Mouse (Mus musculus) heart, embryonic 13.5 days (tissue): ENCODE results near the gene Cxcl12. TPM values are rescaled to one million over a fixed set of nuclear protein-coding genes. Genes with fewer than 3 reads are reported as not detected.

Experiments used
- ATAC-seq: fragments of 200-750 bp; cut with Nextera tagmentation; 2 replicates; pipeline ENCODE4 v1.8.0; 2017; ENCODE audit warnings: moderate TSS enrichment; ENCODE audit not compliant: insufficient number of reproducible peaks, low FRiP score, low TSS enrichment; ENCODE audit errors: extremely low read depth
- H3K27ac ChIP-seq: fragments of 300-500 bp; sonication (generic); replicated peaks from 2 replicates; pipeline ENCODE4 v1.5.1; 2015; ENCODE audit warnings: moderate library complexity, mild to moderate bottlenecking, inconsistent platforms
- H3K27me3 ChIP-seq: fragments of 300-500 bp; sonication (generic); replicated peaks from 2 replicates; pipeline ENCODE4 v1.6.1; 2015; ENCODE audit warnings: mild to moderate bottlenecking, inconsistent platforms
- H3K36me3 ChIP-seq: fragments of 300-500 bp; sonication (generic); 2 replicates; pipeline ENCODE4 v1.6.1; 2015; ENCODE audit warnings: mild to moderate bottlenecking, inconsistent platforms
- H3K4me1 ChIP-seq: fragments of 300-500 bp; sonication (generic); 2 replicates; pipeline ENCODE4 v1.6.1; 2015; ENCODE audit warnings: inconsistent platforms
- H3K4me2 ChIP-seq: fragments of 300-500 bp; sonication (generic); 2 replicates; pipeline ENCODE4 v1.6.1; 2015; ENCODE audit warnings: inconsistent platforms, mild to moderate bottlenecking, moderate library complexity
- H3K4me3 ChIP-seq: fragments of 300-500 bp; sonication (generic); 2 replicates; pipeline ENCODE4 v1.5.1; 2015; ENCODE audit warnings: moderate library complexity, mild to moderate bottlenecking, inconsistent platforms
- H3K9ac ChIP-seq: fragments of 300-500 bp; sonication (generic); 2 replicates; pipeline ENCODE4 v1.6.1; 2015; ENCODE audit warnings: inconsistent platforms, mild to moderate bottlenecking, moderate library complexity
- H3K9me3 ChIP-seq: fragments of 300-500 bp; sonication (generic); 2 replicates; pipeline ENCODE4 v1.6.1; 2016; ENCODE audit warnings: inconsistent platforms
- WGBS: fragments of 180-500 bp; shearing (Covaris S2); methylation state at CpG from one replicate; pipeline ENCODE4 v1.1.7; 2015; ENCODE audit warnings: mixed read lengths; 5-methylcytosine and 5-hydroxymethylcytosine counted together
- polyA plus RNA-seq: library from polyadenylated mRNA; unstranded; fragments of >200 nt; fragmentation: Nextera tagmentation; extraction: Ambion mirVana; gene quantifications from 2 replicates; pipeline ENCODE4 v1.2.1, GENCODE M21; 2015

Gene Cxcl12
- polyA plus RNA-seq, 1 experiment from 2014 or later, result 188 TPM

DNA sequence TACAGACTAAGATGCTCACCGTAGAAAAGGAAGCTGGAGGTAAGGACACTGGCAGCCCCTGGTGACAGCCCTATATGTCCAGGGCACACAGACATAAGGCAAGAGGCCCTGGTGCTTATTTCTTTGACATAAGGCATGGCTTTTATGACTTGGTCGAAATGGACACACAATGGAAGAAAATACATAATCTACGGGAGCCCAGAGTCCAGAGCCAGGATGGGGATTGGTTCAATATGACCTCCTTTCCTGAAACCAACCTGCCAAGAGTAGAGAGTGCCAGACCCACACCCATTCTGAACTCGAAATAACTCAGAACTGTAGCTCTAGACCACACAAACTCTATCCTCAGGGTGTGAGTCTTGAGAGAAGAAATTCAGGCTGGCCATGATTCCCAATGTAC is 11.5 kb upstream of the Cxcl12 start:
- Histone ChIP-seq H3K4me2 (no peak overlapping the region), H3K4me3 (no peak overlapping the region), H3K9ac (no peak overlapping the region), H3K36me3 (no peaks in the 10 kb centered on the region), H3K27me3 (peaks cover 40% of the 10 kb centered on the region), H3K4me1 (no peaks in the 10 kb centered on the region), H3K9me3 (no peaks in the 10 kb centered on the region), H3K27ac (no peak overlapping the region)
- ATAC-seq, result no peak
- 62% methylated on average over 4 of the region's 4 CpGs for WGBS

DNA sequence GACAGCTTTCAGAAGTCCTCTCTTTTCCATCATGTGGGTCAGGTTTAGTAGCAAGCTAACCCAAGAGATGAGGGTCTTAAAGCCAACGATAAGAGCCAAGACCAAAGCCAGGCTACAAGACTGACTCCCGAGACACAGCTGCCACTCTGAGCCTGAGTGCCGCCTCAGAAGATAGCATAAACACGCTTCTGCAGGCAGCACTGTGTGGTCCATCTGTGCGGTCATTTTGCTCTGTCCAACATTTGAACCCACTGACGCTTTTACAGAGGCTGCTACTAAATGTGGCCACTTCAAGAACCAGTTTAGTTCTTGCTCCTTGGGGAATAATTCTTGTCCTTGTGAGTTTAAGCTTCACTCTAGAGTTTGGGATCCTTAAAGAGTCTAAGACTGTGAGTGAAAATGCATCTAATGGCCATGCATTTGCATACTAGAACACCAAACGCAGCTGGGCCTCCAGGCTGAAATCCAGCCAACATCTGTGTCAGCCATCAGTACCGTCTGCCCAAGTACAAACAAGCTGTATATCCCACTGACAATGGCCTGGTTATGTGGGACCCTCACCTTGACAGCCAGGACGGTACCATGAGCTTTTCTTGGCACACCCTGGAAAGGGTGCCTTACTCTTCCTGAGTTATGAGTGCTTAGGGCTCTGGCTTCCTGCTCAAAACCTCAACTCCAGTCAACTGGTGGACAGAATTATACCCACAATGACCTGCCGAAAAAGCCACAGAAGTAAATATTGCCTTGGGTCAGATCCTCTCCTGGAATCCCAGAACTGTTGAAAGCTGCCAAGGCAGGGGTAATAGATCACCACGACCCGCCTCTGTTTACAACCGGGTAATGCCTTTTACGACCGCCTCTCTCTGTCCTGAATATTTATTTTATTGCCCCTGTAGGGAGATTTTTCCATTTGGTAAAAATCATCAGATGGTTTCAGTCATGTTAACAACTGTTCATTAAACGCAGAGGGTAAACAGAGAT is 8.3 kb upstream of the Cxcl12 start:
- Histone ChIP-seq H3K27me3 (peaks cover 33% of the 10 kb centered on the region), H3K4me2 (no peak overlapping the region), H3K4me3 (no peak overlapping the region), H3K4me1 (no peaks in the 10 kb centered on the region), H3K9ac (no peak overlapping the region), H3K36me3 (no peaks in the 10 kb centered on the region), H3K27ac (no peak overlapping the region), H3K9me3 (no peaks in the 10 kb centered on the region)
- no peak for ATAC-seq
- WGBS, result 66% methylated on average over 16 of the region's 16 CpGs

DNA sequence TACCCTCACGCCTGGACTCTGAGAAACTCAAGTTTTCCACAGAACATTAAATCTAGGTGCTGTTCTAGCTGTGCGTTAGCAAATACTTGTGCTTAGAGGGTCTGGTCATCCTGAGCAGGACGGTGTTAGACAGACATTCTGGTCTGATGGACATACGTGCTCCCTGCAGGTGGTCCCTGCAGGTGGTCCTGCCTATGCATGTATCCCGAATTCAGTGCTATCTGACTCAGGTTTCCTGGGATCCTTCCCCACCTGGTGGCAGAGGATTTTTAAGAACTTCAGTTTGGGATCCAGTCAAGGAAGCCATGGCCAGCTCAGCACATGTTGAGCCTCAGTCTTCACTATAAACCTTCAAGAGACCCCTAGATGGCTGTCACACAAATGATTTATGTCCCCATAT is 4.8 kb upstream of the Cxcl12 start:
- Histone ChIP-seq H3K4me3 (no peak overlapping the region), H3K27ac (no peak overlapping the region), H3K4me1 (peaks cover 16% of the 10 kb centered on the region), H3K9me3 (no peaks in the 10 kb centered on the region), H3K9ac (no peak overlapping the region), H3K36me3 (no peaks in the 10 kb centered on the region), H3K27me3 (peaks cover 52% of the 10 kb centered on the region), H3K4me2 (no peak overlapping the region)
- no peak for ATAC-seq
- 62% methylated on average over 5 of the region's 5 CpGs for WGBS

DNA sequence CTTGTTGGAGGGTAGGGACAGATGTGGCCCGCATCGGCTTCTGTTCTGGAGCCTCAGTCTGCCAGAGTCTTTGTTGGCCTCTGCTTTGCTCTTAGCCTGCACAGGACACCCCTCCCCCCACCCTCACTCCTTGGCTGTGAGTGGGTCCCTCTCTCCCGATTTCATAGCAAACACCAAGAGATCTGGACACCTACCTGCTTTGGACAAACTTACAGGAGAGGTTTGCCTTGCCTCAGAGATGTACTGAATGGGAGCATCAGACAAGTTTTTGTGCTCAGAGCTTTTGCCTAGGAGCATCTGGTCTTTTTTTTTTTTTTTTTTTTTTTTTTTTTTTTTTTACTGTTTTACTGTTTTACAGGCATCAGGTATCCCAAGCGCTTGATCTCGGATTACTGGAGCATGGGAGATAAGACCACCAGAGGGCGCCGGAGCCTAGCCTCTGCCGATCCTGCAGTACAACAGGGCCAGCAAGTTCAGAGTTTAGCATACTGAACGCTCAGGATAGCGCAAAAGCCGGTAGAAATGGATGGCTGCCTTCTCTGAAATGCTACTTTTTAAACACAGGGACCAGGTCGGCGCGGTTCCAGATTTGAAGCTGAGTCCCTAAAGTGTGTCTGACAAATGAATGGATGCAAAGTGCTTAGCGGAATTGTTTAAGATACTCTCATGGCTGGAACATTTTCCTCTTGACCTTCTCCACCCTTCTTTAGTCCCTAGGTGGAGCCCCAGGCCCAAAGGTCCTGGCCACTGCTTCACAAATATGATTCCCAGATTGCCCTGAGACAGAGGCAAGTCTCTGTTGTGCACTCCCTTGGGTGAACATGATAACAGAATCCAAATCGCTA is 1.5 kb upstream of the Cxcl12 start:
- no peak overlapping the region for H3K27ac ChIP-seq
- H3K4me1 ChIP-seq, result peaks cover 39% of the 10 kb centered on the region
- peaks cover 67% of the 10 kb centered on the region for H3K27me3 ChIP-seq
- H3K9me3 ChIP-seq, result no peaks in the 10 kb centered on the region
- WGBS, result 3% methylated on average over 16 of the region's 16 CpGs
- H3K4me3 ChIP-seq, result peak overlapping the region; percentile 83
- no peak overlapping the region for H3K9ac ChIP-seq
- peaks cover 5% of the 10 kb centered on the region; the same call in 1 of the 2 replicates for H3K36me3 ChIP-seq
- no peak for ATAC-seq
- H3K4me2 ChIP-seq, result peak overlapping the region; percentile 91

DNA sequence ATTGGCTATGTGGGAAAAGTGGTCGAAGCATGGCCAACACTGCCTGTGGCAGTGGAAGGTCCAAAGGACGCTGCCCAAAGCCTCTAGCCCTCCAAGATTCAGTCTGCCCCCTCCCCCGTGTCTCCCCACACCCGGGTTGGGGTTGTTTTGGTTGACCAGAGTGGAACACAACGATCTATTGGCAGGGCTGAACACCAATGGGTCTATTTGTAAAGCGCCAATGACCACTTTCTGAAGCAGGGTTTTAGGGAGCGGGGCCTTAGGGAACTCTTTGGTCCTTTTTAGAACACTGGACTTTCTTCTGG is 957 bp upstream of the Cxcl12 start:
- Histone ChIP-seq H3K36me3 (peaks cover 10% of the 10 kb centered on the region), H3K27ac (no peak overlapping the region), H3K27me3 (peaks cover 67% of the 10 kb centered on the region), H3K4me1 (peaks cover 39% of the 10 kb centered on the region), H3K9ac (no peak overlapping the region), H3K4me3 (peak overlapping the region; percentile 83), H3K9me3 (no peaks in the 10 kb centered on the region), H3K4me2 (peak overlapping the region; percentile 91)
- no peak for ATAC-seq
- 15% methylated on average over 7 of the region's 7 CpGs for WGBS

DNA sequence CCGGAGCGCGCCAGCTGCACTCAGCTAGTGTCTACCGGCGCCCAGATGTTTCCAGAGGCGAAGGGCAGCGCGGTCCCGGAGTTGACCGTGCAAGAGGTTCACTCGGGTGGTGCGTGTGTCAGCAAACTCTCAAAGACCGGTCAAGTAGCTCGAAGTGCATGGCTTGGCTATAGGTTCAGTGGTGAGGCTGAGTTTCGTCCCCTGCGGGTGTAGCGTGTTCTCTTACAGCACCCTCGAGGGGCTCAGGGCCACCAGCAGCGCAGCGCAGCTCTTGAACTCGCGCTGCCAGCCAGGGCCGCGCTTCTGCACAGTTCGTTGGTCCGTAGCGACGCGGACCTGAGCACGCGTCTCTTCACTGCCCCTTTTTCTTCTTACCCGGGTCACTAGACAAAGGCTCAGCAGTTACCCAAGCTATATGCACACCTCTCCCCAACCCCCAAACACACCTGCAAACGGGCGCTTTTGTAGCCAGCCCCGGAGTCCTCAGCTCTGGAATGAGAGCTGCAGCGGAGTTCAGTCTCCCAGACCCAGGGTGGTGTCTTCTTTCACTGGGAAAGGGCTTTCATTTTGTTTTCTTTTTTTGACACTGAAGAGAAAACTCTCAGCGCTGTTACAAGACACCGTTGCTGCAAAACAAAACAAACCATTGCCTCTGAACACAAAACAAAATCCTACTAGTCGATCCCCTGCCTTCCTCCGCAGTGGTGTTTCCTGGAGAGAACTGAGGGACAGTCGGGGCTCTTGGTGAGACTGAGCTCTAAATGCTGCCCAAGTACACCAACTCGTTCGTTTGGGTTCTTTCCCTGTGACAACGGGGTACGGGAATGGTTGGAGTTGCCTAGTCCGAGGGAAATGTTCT is 945 bp downstream of the Cxcl12 start:
- H3K4me3 ChIP-seq, result peak overlapping the region; percentile 83
- peaks cover 49% of the 10 kb centered on the region for H3K4me1 ChIP-seq
- H3K36me3 ChIP-seq, result peaks cover 24% of the 10 kb centered on the region
- WGBS, result under 1% methylated on average over 46 of the region's 46 CpGs
- no peak; the same call in 1 of the 2 replicates for ATAC-seq
- H3K27me3 ChIP-seq, result peaks cover 65% of the 10 kb centered on the region
- H3K27ac ChIP-seq, result peak overlapping the region; percentile 70
- peak overlapping the region; percentile 91 for H3K9ac ChIP-seq
- H3K9me3 ChIP-seq, result no peaks in the 10 kb centered on the region
- H3K4me2 ChIP-seq, result peak overlapping the region; percentile 91

DNA sequence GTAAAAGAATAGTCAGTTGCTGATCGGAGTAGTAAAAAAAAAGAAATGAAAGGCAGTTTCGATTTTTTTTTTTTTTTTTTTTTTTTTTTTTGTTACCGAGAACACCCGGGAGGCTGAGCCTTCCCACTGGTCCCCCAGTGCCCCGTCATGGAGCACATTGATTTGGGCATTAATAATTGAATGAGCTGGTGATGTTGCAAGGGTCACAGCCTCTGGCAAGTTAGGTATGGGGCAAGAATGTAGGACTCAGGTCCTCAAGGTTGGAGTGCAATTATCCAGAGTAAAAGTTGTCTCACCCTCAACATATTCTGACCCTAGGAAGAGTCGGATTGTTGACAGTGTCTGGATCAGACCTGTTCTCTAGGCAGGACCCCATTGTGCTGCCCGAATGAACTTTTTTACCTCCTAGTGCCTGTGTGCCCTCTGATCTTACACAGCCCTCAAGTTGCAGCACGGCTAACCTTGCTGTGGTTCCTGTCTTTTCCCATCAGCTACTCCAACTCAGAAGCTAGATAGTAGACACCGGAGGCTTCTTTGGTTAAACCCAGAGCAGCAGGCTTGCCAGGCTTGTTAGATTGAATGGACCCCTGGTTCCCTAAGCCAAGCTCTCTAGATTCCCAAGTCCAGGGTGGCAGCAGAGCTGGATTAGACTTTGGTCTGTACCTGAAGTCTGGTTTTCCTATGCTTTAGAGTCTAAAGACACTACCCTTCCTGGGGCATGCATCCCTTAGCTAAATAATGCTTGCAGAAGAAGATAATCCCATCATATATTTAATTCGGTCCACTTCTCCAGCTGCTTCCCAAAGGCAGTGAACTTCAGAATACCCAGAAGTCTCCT is 1.8 kb downstream of the Cxcl12 start:
- ATAC-seq, result no peak
- WGBS, result 26% methylated on average over 10 of the region's 10 CpGs
- no peaks in the 10 kb centered on the region for H3K9me3 ChIP-seq
- H3K4me1 ChIP-seq, result peaks cover 49% of the 10 kb centered on the region
- H3K27ac ChIP-seq, result no peak overlapping the region
- peaks cover 69% of the 10 kb centered on the region for H3K27me3 ChIP-seq
- H3K4me3 ChIP-seq, result peak overlapping the region; percentile 83
- peak overlapping the region; percentile 91 for H3K4me2 ChIP-seq
- peak overlapping the region; percentile 91 for H3K9ac ChIP-seq
- H3K36me3 ChIP-seq, result peaks cover 28% of the 10 kb centered on the region

DNA sequence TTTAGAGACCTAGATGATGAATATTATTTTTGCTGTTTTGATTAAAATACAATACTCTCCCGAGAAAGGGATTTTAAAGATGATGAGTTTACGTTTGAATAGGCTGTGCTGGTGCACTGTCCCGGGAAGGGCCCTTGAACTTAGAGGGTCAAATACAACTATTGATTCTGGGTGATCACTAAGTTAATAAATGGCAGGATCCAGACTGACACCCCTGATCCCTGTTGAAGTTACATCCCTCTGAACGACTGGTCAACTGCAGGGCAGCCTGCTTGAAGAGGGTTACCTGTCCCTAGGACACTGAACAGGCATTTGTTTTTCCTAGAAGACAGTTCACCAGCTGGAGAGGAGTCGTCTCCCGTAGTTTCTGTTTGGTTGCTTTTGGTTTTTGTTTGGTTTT is 4.0 kb downstream of the Cxcl12 start:
- Histone ChIP-seq H3K4me1 (peaks cover 42% of the 10 kb centered on the region), H3K27me3 (peaks cover 66% of the 10 kb centered on the region), H3K27ac (no peak overlapping the region), H3K36me3 (peaks cover 48% of the 10 kb centered on the region), H3K4me3 (peak overlapping the region; percentile 15; the same call in 1 of the 2 replicates), H3K9ac (no peak overlapping the region), H3K9me3 (no peaks in the 10 kb centered on the region), H3K4me2 (peak overlapping the region; percentile 91; the same call in 1 of the 2 replicates)
- WGBS, result 77% methylated on average over 6 of the region's 6 CpGs
- no peak for ATAC-seq

DNA sequence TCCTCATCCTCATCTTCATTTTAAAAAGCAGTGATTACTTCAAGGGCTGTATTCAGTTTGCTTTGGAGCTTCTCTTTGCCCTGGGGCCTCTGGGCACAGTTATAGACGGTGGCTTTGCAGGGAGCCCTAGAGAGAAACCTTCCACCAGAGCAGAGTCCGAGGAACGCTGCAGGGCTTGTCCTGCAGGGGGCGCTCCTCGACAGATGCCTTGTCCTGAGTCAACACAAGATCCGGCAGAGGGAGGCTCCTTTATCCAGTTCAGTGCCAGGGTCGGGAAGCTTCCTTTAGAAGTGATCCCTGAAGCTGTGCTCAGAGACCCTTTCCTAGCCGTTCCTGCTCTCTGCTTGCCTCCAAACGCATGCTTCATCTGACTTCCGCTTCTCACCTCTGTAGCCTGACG is 5.5 kb downstream of the Cxcl12 start:
- Histone ChIP-seq H3K27ac (no peak overlapping the region), H3K27me3 (peaks cover 67% of the 10 kb centered on the region), H3K4me1 (peaks cover 32% of the 10 kb centered on the region), H3K9ac (no peak overlapping the region), H3K9me3 (no peaks in the 10 kb centered on the region), H3K4me3 (no peak overlapping the region), H3K36me3 (peaks cover 63% of the 10 kb centered on the region), H3K4me2 (peak overlapping the region; percentile 24; the same call in 1 of the 2 replicates)
- ATAC-seq, result no peak; the same call in 1 of the 2 replicates
- 16% methylated on average over 11 of the region's 11 CpGs for WGBS

DNA sequence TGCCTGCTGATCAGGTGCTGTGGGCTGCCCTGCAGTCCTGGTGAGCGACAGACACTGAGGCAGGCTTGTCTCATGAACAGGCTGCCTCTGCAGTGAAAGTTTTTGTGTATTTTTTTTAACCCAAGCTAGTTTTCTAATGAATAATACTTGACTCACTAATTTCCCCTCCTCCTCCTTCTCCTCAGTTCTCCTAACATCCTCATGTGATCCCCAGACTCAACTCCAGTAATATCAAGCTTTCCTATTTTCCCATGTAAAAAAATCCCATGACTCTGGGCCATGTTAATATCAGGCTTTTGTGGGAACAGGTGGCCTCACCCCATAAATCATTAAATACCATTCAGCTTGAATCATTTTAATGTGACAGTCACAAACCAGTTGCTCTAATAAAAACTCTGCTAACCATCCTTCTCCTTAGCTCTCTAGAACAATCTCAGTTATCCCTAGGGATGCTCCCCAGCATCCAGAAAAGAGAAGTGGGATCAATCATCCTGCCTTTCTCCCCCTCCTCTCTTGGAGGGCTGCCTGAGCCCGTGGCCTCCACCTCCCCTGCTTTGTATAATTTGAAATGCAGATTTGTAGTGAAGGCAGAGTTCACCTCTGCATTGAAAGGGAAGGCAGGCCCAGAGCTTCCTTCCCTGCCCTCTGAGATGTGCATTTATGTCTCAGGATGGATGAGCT is 6.9 kb downstream of the Cxcl12 start:
- peaks cover 67% of the 10 kb centered on the region for H3K27me3 ChIP-seq
- 71% methylated on average over 2 of the region's 2 CpGs for whole genome bisulfite sequencing
- no peak overlapping the region for H3K4me3 ChIP-seq
- peaks cover 69% of the 10 kb centered on the region for H3K36me3 ChIP-seq
- H3K9ac ChIP-seq, result no peak overlapping the region
- no peak overlapping the region for H3K27ac ChIP-seq
- no peak for ATAC-seq
- H3K4me2 ChIP-seq, result no peak overlapping the region
- peaks cover 26% of the 10 kb centered on the region for H3K4me1 ChIP-seq
- H3K9me3 ChIP-seq, result no peaks in the 10 kb centered on the region
